Mouse (Mus musculus): ENCODE measurements around the gene Cpn1. TPM values are rescaled to one million over a fixed set of nuclear protein-coding genes. Genes with fewer than 3 reads are reported as not detected.

The Cpn1 gene
- polyA plus RNA-seq, 1 experiment from 2014 or later = not detected

GRCm38 (mm10) chr19:44008784-44009183 lies 22.4 kb upstream of the Cpn1 start:
- Histone ChIP-seq H3K4me1 (no peaks in the 10 kb centered on the region), H3K9me3 (no peaks in the 10 kb centered on the region), H3K9ac (no peak overlapping the region), H3K36me3 (no peaks in the 10 kb centered on the region), H3K27me3 (no peaks in the 10 kb centered on the region), H3K4me3 (no peak overlapping the region), H3K4me2 (replicated peaks) (no peak overlapping the region), H3K27ac (no peak overlapping the region)
- 78% methylated on average over 15 of the region's 15 CpGs for WGBS
- no peak for ATAC-seq (ENCODE audit: insufficient number of reproducible peaks, insufficient read depth, low FRiP score, low TSS enrichment)

- Histone ChIP-seq H3K4me2 (replicated peaks) (no peak overlapping the region), H3K27me3 (no peaks in the 10 kb centered on the region), H3K4me1 (no peaks in the 10 kb centered on the region), H3K27ac (no peak overlapping the region), H3K36me3 (no peaks in the 10 kb centered on the region), H3K9me3 (no peaks in the 10 kb centered on the region), H3K9ac (no peak overlapping the region), H3K4me3 (no peak overlapping the region)
- WGBS = 52% methylated on average over 12 of the region's 12 CpGs
- no peak for ATAC-seq (ENCODE audit: insufficient number of reproducible peaks, insufficient read depth, low FRiP score, low TSS enrichment)
Observed at GRCm38 (mm10) chr19:44007186-44007585, 20.8 kb upstream of the Cpn1 start.

GRCm38 (mm10) chr19:44005025-44005424 lies 18.7 kb upstream of the Cpn1 start:
- H3K4me3 ChIP-seq = no peak overlapping the region
- ATAC-seq (ENCODE audit: insufficient number of reproducible peaks, insufficient read depth, low FRiP score, low TSS enrichment) = no peak
- H3K27ac ChIP-seq = no peak overlapping the region
- no peaks in the 10 kb centered on the region for H3K36me3 ChIP-seq
- no peaks in the 10 kb centered on the region for H3K4me1 ChIP-seq
- no peaks in the 10 kb centered on the region for H3K9me3 ChIP-seq
- no peak overlapping the region for H3K9ac ChIP-seq
- H3K27me3 ChIP-seq = no peaks in the 10 kb centered on the region
- 78% methylated on average over 4 of the region's 4 CpGs for WGBS
- H3K4me2 ChIP-seq (replicated peaks) = no peak overlapping the region

GRCm38 (mm10) chr19:44004261-44004660 lies 17.9 kb upstream of the Cpn1 start:
- no peak overlapping the region for H3K4me2 ChIP-seq (replicated peaks)
- 89% methylated on average over 2 of the region's 2 CpGs for WGBS
- H3K4me1 ChIP-seq = no peaks in the 10 kb centered on the region
- H3K9me3 ChIP-seq = no peaks in the 10 kb centered on the region
- H3K27me3 ChIP-seq = no peaks in the 10 kb centered on the region
- no peaks in the 10 kb centered on the region for H3K36me3 ChIP-seq
- H3K4me3 ChIP-seq = no peak overlapping the region
- no peak overlapping the region for H3K9ac ChIP-seq
- ATAC-seq (ENCODE audit: insufficient number of reproducible peaks, insufficient read depth, low FRiP score, low TSS enrichment) = no peak
- H3K27ac ChIP-seq = no peak overlapping the region

- Histone ChIP-seq H3K4me1 (no peaks in the 10 kb centered on the region), H3K9ac (no peak overlapping the region), H3K27ac (no peak overlapping the region), H3K4me2 (replicated peaks) (no peak overlapping the region), H3K27me3 (no peaks in the 10 kb centered on the region), H3K4me3 (no peak overlapping the region), H3K9me3 (no peaks in the 10 kb centered on the region), H3K36me3 (no peaks in the 10 kb centered on the region)
- 76% methylated on average over 5 of the region's 5 CpGs for WGBS
- no peak for ATAC-seq (ENCODE audit: insufficient number of reproducible peaks, insufficient read depth, low FRiP score, low TSS enrichment)
Observed at GRCm38 (mm10) chr19:44000720-44001119, 14.4 kb upstream of the Cpn1 start.

GRCm38 (mm10) chr19:44000061-44000460 lies 13.7 kb upstream of the Cpn1 start:
- 78% methylated on average over 1 of the region's 1 CpGs for WGBS

GRCm38 (mm10) chr19:43998802-43999527 lies 12.6 kb upstream of the Cpn1 start:
- Histone ChIP-seq H3K4me2 (replicated peaks) (no peak overlapping the region), H3K4me1 (no peaks in the 10 kb centered on the region), H3K4me3 (no peak overlapping the region), H3K9ac (no peak overlapping the region), H3K27ac (no peak overlapping the region), H3K36me3 (no peaks in the 10 kb centered on the region), H3K27me3 (no peaks in the 10 kb centered on the region), H3K9me3 (no peaks in the 10 kb centered on the region)
- no peak for ATAC-seq (ENCODE audit: insufficient number of reproducible peaks, insufficient read depth, low FRiP score, low TSS enrichment)
- WGBS = 86% methylated on average over 11 of the region's 11 CpGs

More at GRCm38 (mm10) chr19:44000061-44000460, 13.7 kb upstream of the Cpn1 start:
- no peaks in the 10 kb centered on the region for H3K4me1 ChIP-seq
- H3K9me3 ChIP-seq = no peaks in the 10 kb centered on the region
- H3K9ac ChIP-seq = no peak overlapping the region
- H3K27ac ChIP-seq = no peak overlapping the region
- no peaks in the 10 kb centered on the region for H3K36me3 ChIP-seq
- H3K4me3 ChIP-seq = no peak overlapping the region
- H3K4me2 ChIP-seq (replicated peaks) = no peak overlapping the region
- ATAC-seq (ENCODE audit: insufficient number of reproducible peaks, insufficient read depth, low FRiP score, low TSS enrichment) = no peak
- H3K27me3 ChIP-seq = no peaks in the 10 kb centered on the region

- Histone ChIP-seq H3K27ac (no peak overlapping the region), H3K36me3 (no peaks in the 10 kb centered on the region), H3K4me3 (no peak overlapping the region), H3K27me3 (no peaks in the 10 kb centered on the region), H3K9ac (no peak overlapping the region), H3K9me3 (no peaks in the 10 kb centered on the region), H3K4me1 (no peaks in the 10 kb centered on the region), H3K4me2 (replicated peaks) (no peak overlapping the region)
- no peak for ATAC-seq (ENCODE audit: insufficient number of reproducible peaks, insufficient read depth, low FRiP score, low TSS enrichment)
- 85% methylated on average over 10 of the region's 10 CpGs for WGBS
Observed at GRCm38 (mm10) chr19:43998101-43998500, 11.7 kb upstream of the Cpn1 start.

- Histone ChIP-seq H3K4me3 (no peak overlapping the region), H3K9ac (no peak overlapping the region), H3K27ac (no peak overlapping the region), H3K4me2 (replicated peaks) (no peak overlapping the region), H3K36me3 (no peaks in the 10 kb centered on the region), H3K27me3 (no peaks in the 10 kb centered on the region), H3K9me3 (no peaks in the 10 kb centered on the region), H3K4me1 (no peaks in the 10 kb centered on the region)
- ATAC-seq (ENCODE audit: insufficient number of reproducible peaks, insufficient read depth, low FRiP score, low TSS enrichment) = no peak
- 77% methylated on average over 7 of the region's 7 CpGs for WGBS
Observed at GRCm38 (mm10) chr19:43995427-43995826, 9.1 kb upstream of the Cpn1 start.

GRCm38 (mm10) chr19:43992464-43992863 lies 6.1 kb upstream of the Cpn1 start:
- H3K4me1 ChIP-seq = no peaks in the 10 kb centered on the region
- no peak for ATAC-seq (ENCODE audit: insufficient number of reproducible peaks, insufficient read depth, low FRiP score, low TSS enrichment)
- no peaks in the 10 kb centered on the region for H3K27me3 ChIP-seq
- no peak overlapping the region for H3K4me3 ChIP-seq
- H3K36me3 ChIP-seq = no peaks in the 10 kb centered on the region
- WGBS = 66% methylated on average over 4 of the region's 4 CpGs
- H3K9ac ChIP-seq = no peak overlapping the region
- H3K9me3 ChIP-seq = no peaks in the 10 kb centered on the region
- H3K4me2 ChIP-seq (replicated peaks) = no peak overlapping the region
- H3K27ac ChIP-seq = no peak overlapping the region

GRCm38 (mm10) chr19:43990362-43990761 lies 4.0 kb upstream of the Cpn1 start:
- no peak overlapping the region for H3K4me3 ChIP-seq
- H3K4me2 ChIP-seq (replicated peaks) = no peak overlapping the region
- no peak overlapping the region for H3K9ac ChIP-seq
- peaks cover 5% of the 10 kb centered on the region; the same call in 1 of the 2 replicates for H3K4me1 ChIP-seq
- 83% methylated on average over 8 of the region's 8 CpGs for WGBS
- ATAC-seq (ENCODE audit: insufficient number of reproducible peaks, insufficient read depth, low FRiP score, low TSS enrichment) = no peak
- peaks cover 14% of the 10 kb centered on the region for H3K27me3 ChIP-seq
- H3K9me3 ChIP-seq = no peaks in the 10 kb centered on the region
- no peaks in the 10 kb centered on the region for H3K36me3 ChIP-seq
- H3K27ac ChIP-seq = no peak overlapping the region

GRCm38 (mm10) chr19:43981992-43982391 lies 4.4 kb downstream of the Cpn1 start:
- H3K36me3 ChIP-seq = no peaks in the 10 kb centered on the region
- no peaks in the 10 kb centered on the region for H3K9me3 ChIP-seq
- WGBS = 92% methylated on average over 5 of the region's 5 CpGs
- ATAC-seq (ENCODE audit: insufficient number of reproducible peaks, insufficient read depth, low FRiP score, low TSS enrichment) = no peak
- H3K4me3 ChIP-seq = no peak overlapping the region
- H3K4me2 ChIP-seq (replicated peaks) = no peak overlapping the region
- H3K4me1 ChIP-seq = peaks cover 5% of the 10 kb centered on the region; the same call in 1 of the 2 replicates
- peaks cover 14% of the 10 kb centered on the region for H3K27me3 ChIP-seq
- H3K27ac ChIP-seq = no peak overlapping the region
- H3K9ac ChIP-seq = no peak overlapping the region
